Comparison of ENCODE assay signal across 32 mouse cellular contexts in the genomic region with DNA sequence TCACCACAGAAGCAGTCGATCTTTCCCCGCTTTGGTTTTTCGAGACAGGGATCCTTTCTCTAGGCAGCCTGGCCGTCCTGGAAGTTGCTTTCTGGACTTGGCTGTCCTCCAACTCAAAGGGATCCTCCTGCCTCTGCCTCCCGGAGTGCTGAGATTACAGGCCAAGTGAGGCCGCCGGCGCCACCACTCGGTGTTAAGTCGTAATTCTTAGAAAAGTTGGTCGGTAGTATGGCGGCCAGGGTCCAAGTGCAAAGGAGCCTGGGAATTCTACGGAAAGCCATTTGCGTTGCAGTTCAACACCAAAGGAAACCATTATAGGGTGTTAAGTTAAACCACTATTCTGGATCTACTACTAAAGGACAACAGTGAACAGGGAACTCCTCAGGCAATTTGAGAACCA. TPM values are rescaled to one million over a fixed set of nuclear protein-coding genes. Genes with fewer than 3 reads are reported as not detected.
"Had no signal": no experiment of that assay in that cellular context is flagged by ENCODE, and none has a peak within 500 bp of the region (broad histone marks: within the 10 kb centered on the region; RNA-seq: fewer than 3 reads in every experiment).

No protein-coding gene starts in this region.

- H3K9me3 ChIP-seq: limb, embryonic 15.5 days had no signal

- H3K36me3 ChIP-seq: limb, embryonic 12.5 days; limb, embryonic 15.5 days; lung, embryonic 15.5 days; midbrain, embryonic 10.5 days; midbrain, embryonic 13.5 days; neural tube, embryonic 13.5 days had no signal

- DNase-seq: kidney, adult 18-20 months; kidney, adult 9 months; kidney, postnatal 14 days; kidney, postnatal 4 days; lung, adult 18-20 months; lung, postnatal 10 days; lung, postnatal 36 days; retina, postnatal 1 day; right cerebral cortex, postnatal 25 days; thymus, adult 18-20 months; thymus, postnatal 36 days had no signal

- H3K27ac ChIP-seq: limb, embryonic 12.5 days; limb, embryonic 15.5 days; liver, embryonic 14.5 days; lung, embryonic 15.5 days; midbrain, embryonic 10.5 days; midbrain, embryonic 13.5 days; neural tube, embryonic 13.5 days had no signal

- H3K4me3 ChIP-seq: limb, embryonic 12.5 days; limb, embryonic 15.5 days; lung, embryonic 15.5 days; megakaryocyte, embryonic 14.5 days; midbrain, embryonic 10.5 days; midbrain, embryonic 13.5 days; myocyte; neural tube, embryonic 13.5 days had no signal

- H3K4me1 ChIP-seq: limb, embryonic 12.5 days; limb, embryonic 15.5 days; lung, embryonic 15.5 days; megakaryocyte, embryonic 14.5 days; midbrain, embryonic 10.5 days; midbrain, embryonic 13.5 days; neural tube, embryonic 13.5 days had no signal

- H3K27me3 ChIP-seq: limb, embryonic 12.5 days; limb, embryonic 15.5 days; lung, embryonic 15.5 days; megakaryocyte, embryonic 14.5 days; midbrain, embryonic 13.5 days; neural tube, embryonic 13.5 days had no signal

RNA-seq across cellular contexts. Expression of a gene that starts 1.1 kb away (rescaled TPM):
- total RNA-seq: layer of hippocampus, adult 18-20 months; layer of hippocampus, postnatal 14 days; left cerebral cortex, postnatal 10 days; left cerebral cortex, postnatal 36 days; monocyte, adult 5-6 weeks; neutrophil, adult 5-6 weeks had no signal
- polyA plus RNA-seq: kidney, embryonic 16.5 days; limb, embryonic 15.5 days; liver, embryonic 11.5 days; liver, embryonic 14.5 days; lung, embryonic 15.5 days; midbrain, embryonic 13.5 days; midbrain, embryonic 16.5 days; myocyte; neural tube, embryonic 13.5 days; small intestine, adult 2 months; spleen, adult 2 months; stomach, embryonic 16.5 days had no signal
